28 mouse cellular contexts compared by ENCODE assay signal in genomic region chr8:26967581-26967980, GRCm38 (mm10). TPM values are rescaled to one million over a fixed set of nuclear protein-coding genes. Genes with fewer than 3 reads are reported as not detected.
DNase-seq lines count a peak whose midpoint lies in the region; ATAC-seq lines count a peak whose summit lies in the region.
"Had no signal": no experiment of that assay in that cellular context is flagged by ENCODE, and none has a peak within 500 bp of the region (broad histone marks: within the 10 kb centered on the region; RNA-seq: fewer than 3 reads in every experiment).

No protein-coding gene starts in this region.

- no peak overlapping the region for H3K9ac ChIP-seq in liver, embryonic 11.5 days (ENCODE audit: low read depth, low read length)
- no peak overlapping the region for H3K9ac ChIP-seq in intestine, embryonic 16.5 days (ENCODE audit: low read depth, low read length)
- H3K9ac ChIP-seq in liver, embryonic 15.5 days: no peak overlapping the region
- no peak overlapping the region for H3K9ac ChIP-seq in forebrain, embryonic 11.5 days (ENCODE audit: low read length)
- H3K9ac ChIP-seq: limb, embryonic 13.5 days had no signal

- peaks cover 28% of the 10 kb centered on the region for H3K4me1 ChIP-seq in liver, embryonic 11.5 days (replicated peaks; ENCODE audit: control insufficient read depth, insufficient read depth, low read length)
- H3K4me1 ChIP-seq in intestine, embryonic 16.5 days (ENCODE audit: control insufficient read depth, insufficient read depth, low read length): peaks cover 22% of the 10 kb centered on the region
- peaks cover 22% of the 10 kb centered on the region for H3K4me1 ChIP-seq in liver, embryonic 15.5 days (replicated peaks)
- H3K4me1 ChIP-seq in forebrain, embryonic 11.5 days (replicated peaks; ENCODE audit: control insufficient read depth, insufficient read depth, low read length): no peaks in the 10 kb centered on the region; the same call in 1 of the 2 replicates

- no peak for DNase-seq in liver, embryonic 11.5 days (ENCODE audit: low spot score)
- no peak for DNase-seq in liver
- no peak for DNase-seq in forebrain, embryonic 11.5 days (ENCODE audit: low spot score)
- no peak for DNase-seq in cerebellum, adult 18-20 months
- DNase-seq in cerebellum, postnatal 10 days: no peak
- DNase-seq: adrenal gland, adult 2 months; adrenal gland, postnatal 36 days; cerebellum, adult 2 months; cerebellum, postnatal 25 days; gastrocnemius, postnatal 25 days; heart, postnatal 14 days; kidney, adult 9 months; kidney, postnatal 10 days; lung, adult 2 months; lung, postnatal 10 days; retina, postnatal 1 day; right cerebral cortex, postnatal 14 days had no signal

- no peaks in the 10 kb centered on the region for H3K27me3 ChIP-seq in liver, embryonic 11.5 days (replicated peaks; ENCODE audit: control insufficient read depth, insufficient read depth, low read length)
- H3K27me3 ChIP-seq in intestine, embryonic 16.5 days (replicated peaks; ENCODE audit: control insufficient read depth, insufficient read depth, low read length): no peaks in the 10 kb centered on the region
- H3K27me3 ChIP-seq in liver, embryonic 15.5 days: no peaks in the 10 kb centered on the region
- 0 out of 2 replicates have a peak, but pooled peaks cover 4% of the 10 kb centered on the region for H3K27me3 ChIP-seq in forebrain, embryonic 11.5 days (ENCODE audit: control insufficient read depth, insufficient read depth, low read length)

- ATAC-seq in liver, embryonic 11.5 days (replicated peaks; ENCODE audit: low FRiP score): peak; percentile 61
- ATAC-seq in intestine, embryonic 16.5 days: peak; percentile 36
- peak; percentile 64 for ATAC-seq in liver, embryonic 15.5 days (ENCODE audit: insufficient read depth)
- no peak for ATAC-seq in forebrain, embryonic 11.5 days (replicated peaks; ENCODE audit: low FRiP score)
- ATAC-seq: activated CD4-positive, CD25-positive, alpha-beta regulatory T cell, adult 4 months; forebrain, embryonic 14.5 days; hindbrain, embryonic 16.5 days had no signal

- WGBS in liver, embryonic 11.5 days: 44% methylated on average over 7 of the region's 7 CpGs
- WGBS in intestine, embryonic 16.5 days: 58% methylated on average over 7 of the region's 7 CpGs
- 18% methylated on average over 7 of the region's 7 CpGs for WGBS in liver, embryonic 15.5 days (ENCODE audit: insufficient replicate concordance)
- 91% methylated on average over 7 of the region's 7 CpGs for WGBS in forebrain, embryonic 11.5 days

- no peak overlapping the region; the same call in 1 of the 2 replicates for H3K27ac ChIP-seq in liver, embryonic 11.5 days (ENCODE audit: low read depth, low read length)
- no peak overlapping the region for H3K27ac ChIP-seq in intestine, embryonic 16.5 days (ENCODE audit: low read length)
- no peak overlapping the region for H3K27ac ChIP-seq in liver, embryonic 15.5 days (replicated peaks)
- no peak overlapping the region for H3K27ac ChIP-seq in forebrain, embryonic 11.5 days (ENCODE audit: low read depth, low read length)
- H3K27ac ChIP-seq: hindbrain, embryonic 10.5 days; left cerebral cortex, adult 2 months; limb, embryonic 13.5 days; macrophage; midbrain, embryonic 10.5 days had no signal

- H3K9me3 ChIP-seq in liver, embryonic 11.5 days (ENCODE audit: control insufficient read depth, low read length): no peaks in the 10 kb centered on the region
- H3K9me3 ChIP-seq in intestine, embryonic 16.5 days (ENCODE audit: control insufficient read depth, low read length): no peaks in the 10 kb centered on the region
- H3K9me3 ChIP-seq in liver, embryonic 15.5 days (replicated peaks): no peaks in the 10 kb centered on the region
- no peaks in the 10 kb centered on the region for H3K9me3 ChIP-seq in forebrain, embryonic 11.5 days (ENCODE audit: control insufficient read depth, low read length)
- H3K9me3 ChIP-seq: hindbrain, embryonic 10.5 days; limb, embryonic 13.5 days; midbrain, embryonic 10.5 days had no signal

- H3K4me2 ChIP-seq in liver, embryonic 11.5 days: no peak overlapping the region
- H3K4me2 ChIP-seq in intestine, embryonic 16.5 days (ENCODE audit: low read depth, low read length): no peak overlapping the region
- H3K4me2 ChIP-seq in liver, embryonic 15.5 days: no peak overlapping the region
- no peak overlapping the region for H3K4me2 ChIP-seq in forebrain, embryonic 11.5 days (ENCODE audit: low read depth, low read length, severe bottlenecking)
- H3K4me2 ChIP-seq: limb, embryonic 13.5 days had no signal

- no peak overlapping the region for H3K4me3 ChIP-seq in liver, embryonic 11.5 days (ENCODE audit: low read depth, low read length)
- no peak overlapping the region for H3K4me3 ChIP-seq in intestine, embryonic 16.5 days (ENCODE audit: low read length)
- no peak overlapping the region for H3K4me3 ChIP-seq in liver, embryonic 15.5 days (replicated peaks)
- no peak overlapping the region for H3K4me3 ChIP-seq in forebrain, embryonic 11.5 days (ENCODE audit: low read depth, low read length)
- H3K4me3 ChIP-seq: hindbrain, embryonic 10.5 days; left cerebral cortex, adult 2 months; limb, embryonic 13.5 days; midbrain, embryonic 10.5 days; myocyte had no signal

- no peaks in the 10 kb centered on the region for H3K36me3 ChIP-seq in liver, embryonic 11.5 days (ENCODE audit: control insufficient read depth, insufficient read depth, low read length)
- no peaks in the 10 kb centered on the region for H3K36me3 ChIP-seq in intestine, embryonic 16.5 days (ENCODE audit: control insufficient read depth, insufficient read depth, low read length)
- no peaks in the 10 kb centered on the region for H3K36me3 ChIP-seq in liver, embryonic 15.5 days (replicated peaks)
- H3K36me3 ChIP-seq in forebrain, embryonic 11.5 days (ENCODE audit: control insufficient read depth, insufficient read depth, low read length): no peaks in the 10 kb centered on the region
- H3K36me3 ChIP-seq: hindbrain, embryonic 10.5 days; limb, embryonic 13.5 days; midbrain, embryonic 10.5 days had no signal

RNA-seq across cellular contexts. Expression of gene Zfp703, which starts 9.5 kb away (rescaled TPM):
- polyA plus RNA-seq in liver, embryonic 11.5 days (2014; fragmentation: Nextera tagmentation; extraction: Ambion mirVana): 6.7 and 8.5 TPM in 2 replicates
- 9.2 and 10.4 TPM in 2 replicates for polyA plus RNA-seq in intestine, embryonic 16.5 days (2015; fragmentation: Nextera tagmentation; extraction: Ambion mirVana)
- polyA plus RNA-seq in liver, embryonic 15.5 days (2015; fragmentation: Nextera tagmentation; extraction: Ambion mirVana): 1.7 and 1.9 TPM in 2 replicates
- 14.3 and 16.0 TPM in 2 replicates for polyA plus RNA-seq in forebrain, embryonic 11.5 days (2014; fragmentation: Nextera tagmentation; extraction: Ambion mirVana)
